Mouse (Mus musculus): ENCODE data around the gene 1700042G07Rik. TPM values are rescaled to one million over a fixed set of nuclear protein-coding genes. Genes with fewer than 3 reads are reported as not detected.

Gene 1700042G07Rik
- polyA plus RNA-seq, 1 experiment from 2014 or later: not detected

DNA sequence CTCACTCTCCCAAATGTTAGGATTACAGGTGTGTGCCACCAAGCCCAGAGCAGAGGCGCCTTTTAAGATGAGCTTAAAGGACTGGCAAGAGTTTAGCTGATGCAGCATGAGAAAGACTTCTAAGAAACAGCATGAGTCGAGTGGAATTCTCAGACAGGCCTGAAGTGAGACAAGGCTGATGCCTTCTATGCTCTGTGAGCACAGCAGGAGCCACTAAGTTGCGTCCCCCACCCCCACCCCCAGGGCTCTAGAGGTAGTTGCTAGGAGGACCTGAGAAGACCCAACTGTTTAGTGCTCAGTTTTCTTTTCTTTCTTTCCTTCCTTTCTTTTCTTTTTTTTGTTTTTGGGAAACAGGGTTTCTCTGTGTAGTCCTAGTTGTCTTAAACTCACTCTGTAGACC, 8.9 kb downstream of the 1700042G07Rik start:
- no peak overlapping the region for H3K27ac ChIP-seq (ENCODE audit: low read depth, low read length)
- no peaks in the 10 kb centered on the region for H3K4me1 ChIP-seq (replicated peaks; ENCODE audit: control insufficient read depth, insufficient read depth, low read length)
- 51% methylated on average over 3 of the region's 3 CpGs for WGBS
- H3K9me3 ChIP-seq (ENCODE audit: control insufficient read depth, low read length): no peaks in the 10 kb centered on the region
- H3K36me3 ChIP-seq (ENCODE audit: control insufficient read depth, insufficient read depth, low read length): no peaks in the 10 kb centered on the region
- DNase-seq (ENCODE audit: low spot score): no peak
- peaks cover 22% of the 10 kb centered on the region for H3K27me3 ChIP-seq (replicated peaks; ENCODE audit: control insufficient read depth, insufficient read depth, low read length)
- ATAC-seq (replicated peaks; ENCODE audit: low FRiP score): no peak
- no peak overlapping the region for H3K4me3 ChIP-seq (ENCODE audit: low read depth, low read length)
- no peak overlapping the region for H3K9ac ChIP-seq (ENCODE audit: low read depth, low read length)
- H3K4me2 ChIP-seq: no peak overlapping the region

DNA sequence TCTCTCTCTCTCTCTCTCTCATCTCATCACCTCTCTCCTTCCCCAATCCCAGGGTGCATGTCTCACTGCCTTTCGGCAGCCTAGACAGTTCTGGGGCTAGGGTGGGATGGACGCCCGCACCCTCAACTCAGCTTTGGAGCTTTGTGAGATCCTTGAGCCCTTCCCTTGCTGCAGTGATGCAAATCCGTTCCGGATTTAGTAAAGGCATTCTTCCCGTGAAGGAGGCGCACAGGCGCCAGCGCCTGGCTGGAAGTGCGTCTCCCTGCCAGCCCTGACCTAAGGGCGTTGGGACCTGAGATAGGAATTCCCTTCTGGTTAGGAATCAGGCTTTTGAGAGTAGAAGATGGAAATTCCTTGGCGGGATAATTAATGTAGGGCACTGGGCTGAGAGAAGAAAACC, 9.6 kb downstream of the 1700042G07Rik start:
- H3K27me3 ChIP-seq (replicated peaks; ENCODE audit: control insufficient read depth, insufficient read depth, low read length): peaks cover 22% of the 10 kb centered on the region
- peak overlapping the region; percentile 25 for H3K4me2 ChIP-seq
- 14% methylated on average over 12 of the region's 12 CpGs for WGBS
- DNase-seq (ENCODE audit: low spot score) (no peak), ATAC-seq (replicated peaks; ENCODE audit: low FRiP score) (no peak)
- H3K27ac ChIP-seq (ENCODE audit: low read depth, low read length): no peak overlapping the region
- H3K4me3 ChIP-seq (ENCODE audit: low read depth, low read length): no peak overlapping the region
- H3K4me1 ChIP-seq (replicated peaks; ENCODE audit: control insufficient read depth, insufficient read depth, low read length): no peaks in the 10 kb centered on the region
- no peaks in the 10 kb centered on the region for H3K9me3 ChIP-seq (ENCODE audit: control insufficient read depth, low read length)
- H3K9ac ChIP-seq (ENCODE audit: low read depth, low read length): 0 out of 2 replicates have a peak overlapping the region, but pooled peaks have one; percentile 12
- H3K36me3 ChIP-seq (ENCODE audit: control insufficient read depth, insufficient read depth, low read length): no peaks in the 10 kb centered on the region

- Histone ChIP-seq H3K4me1 (replicated peaks; ENCODE audit: control insufficient read depth, insufficient read depth, low read length) (no peaks in the 10 kb centered on the region), H3K9me3 (ENCODE audit: control insufficient read depth, low read length) (no peaks in the 10 kb centered on the region), H3K9ac (ENCODE audit: low read depth, low read length) (no peak overlapping the region), H3K4me2 (no peak overlapping the region), H3K4me3 (ENCODE audit: low read depth, low read length) (no peak overlapping the region), H3K27me3 (replicated peaks; ENCODE audit: control insufficient read depth, insufficient read depth, low read length) (peaks cover 20% of the 10 kb centered on the region), H3K36me3 (ENCODE audit: control insufficient read depth, insufficient read depth, low read length) (no peaks in the 10 kb centered on the region), H3K27ac (ENCODE audit: low read depth, low read length) (no peak overlapping the region)
- WGBS: 74% methylated on average over 4 of the region's 4 CpGs
- no peak for ATAC-seq (replicated peaks; ENCODE audit: low FRiP score)
- no peak for DNase-seq (ENCODE audit: low spot score)
Observed at GRCm38 (mm10) chr4:116185083-116185482, 11.9 kb downstream of the 1700042G07Rik start.

- Histone ChIP-seq H3K4me2 (no peak overlapping the region), H3K4me3 (ENCODE audit: low read depth, low read length) (no peak overlapping the region), H3K4me1 (replicated peaks; ENCODE audit: control insufficient read depth, insufficient read depth, low read length) (peaks cover 12% of the 10 kb centered on the region), H3K9me3 (ENCODE audit: control insufficient read depth, low read length) (no peaks in the 10 kb centered on the region), H3K27ac (ENCODE audit: low read depth, low read length) (no peak overlapping the region), H3K27me3 (replicated peaks; ENCODE audit: control insufficient read depth, insufficient read depth, low read length) (no peaks in the 10 kb centered on the region), H3K9ac (ENCODE audit: low read depth, low read length) (no peak overlapping the region), H3K36me3 (ENCODE audit: control insufficient read depth, insufficient read depth, low read length) (no peaks in the 10 kb centered on the region)
- ATAC-seq (replicated peaks; ENCODE audit: low FRiP score) (no peak), DNase-seq (ENCODE audit: low spot score) (no peak)
- 56% methylated on average over 4 of the region's 4 CpGs for WGBS
Observed at GRCm38 (mm10) chr4:116192286-116192835, 19.2 kb downstream of the 1700042G07Rik start.

DNA sequence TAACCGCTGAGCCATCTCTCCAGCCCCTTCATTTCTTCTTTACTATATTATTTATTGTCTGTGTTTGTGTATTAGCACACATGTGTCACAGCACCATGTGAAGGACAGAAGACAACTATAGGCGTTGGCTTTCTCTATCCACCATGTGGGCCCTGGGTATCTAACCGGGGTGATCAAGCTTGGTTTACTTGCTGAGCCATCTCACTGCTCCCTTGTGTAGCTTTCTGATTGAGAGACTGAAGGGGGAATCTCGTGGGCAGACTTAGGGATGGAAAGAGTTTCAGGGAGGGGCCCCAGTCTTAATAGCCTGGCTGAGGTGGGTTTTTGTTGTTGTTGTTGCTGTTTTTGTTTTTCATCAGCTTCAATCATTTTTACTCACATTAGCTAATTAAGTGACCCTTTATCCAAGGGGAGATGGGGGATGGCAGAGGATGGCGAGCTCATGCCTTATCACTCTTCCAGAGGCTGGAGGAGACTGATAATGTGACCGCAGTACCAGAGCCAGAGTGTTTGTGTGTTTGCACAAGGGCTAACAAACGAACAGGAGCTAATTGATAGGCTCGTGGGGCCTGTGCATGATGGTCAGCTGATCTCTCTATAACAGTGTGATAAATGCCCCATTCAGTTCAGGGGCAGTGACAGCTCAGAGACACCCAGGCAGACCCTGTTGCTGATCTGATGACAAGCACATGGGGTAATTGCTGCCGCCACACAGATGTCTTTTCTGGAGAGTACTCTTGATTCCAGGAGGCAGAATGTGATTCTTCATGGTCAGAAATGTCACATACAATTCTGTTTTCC, 20.6 kb downstream of the 1700042G07Rik start:
- Histone ChIP-seq H3K27me3 (replicated peaks; ENCODE audit: control insufficient read depth, insufficient read depth, low read length) (no peaks in the 10 kb centered on the region), H3K4me3 (ENCODE audit: low read depth, low read length) (no peak overlapping the region), H3K4me1 (replicated peaks; ENCODE audit: control insufficient read depth, insufficient read depth, low read length) (peaks cover 12% of the 10 kb centered on the region), H3K27ac (ENCODE audit: low read depth, low read length) (peak overlapping the region; percentile 81), H3K4me2 (peak overlapping the region; percentile 32; the same call in 1 of the 2 replicates), H3K36me3 (ENCODE audit: control insufficient read depth, insufficient read depth, low read length) (no peaks in the 10 kb centered on the region), H3K9me3 (ENCODE audit: control insufficient read depth, low read length) (no peaks in the 10 kb centered on the region), H3K9ac (ENCODE audit: low read depth, low read length) (no peak overlapping the region; the same call in 1 of the 2 replicates)
- ATAC-seq (replicated peaks; ENCODE audit: low FRiP score) (peak; percentile 98), DNase-seq (ENCODE audit: low spot score) (peak; percentile 49)
- 26% methylated on average over 9 of the region's 9 CpGs for WGBS

- ATAC-seq (replicated peaks; ENCODE audit: low FRiP score) (no peak), DNase-seq (ENCODE audit: low spot score) (no peak)
- peaks cover 9% of the 10 kb centered on the region for H3K4me1 ChIP-seq (replicated peaks; ENCODE audit: control insufficient read depth, insufficient read depth, low read length)
- no peak overlapping the region for H3K4me3 ChIP-seq (ENCODE audit: low read depth, low read length)
- no peak overlapping the region for H3K9ac ChIP-seq (ENCODE audit: low read depth, low read length)
- no peak overlapping the region for H3K27ac ChIP-seq (ENCODE audit: low read depth, low read length)
- no peaks in the 10 kb centered on the region for H3K27me3 ChIP-seq (replicated peaks; ENCODE audit: control insufficient read depth, insufficient read depth, low read length)
- no peak overlapping the region for H3K4me2 ChIP-seq
- WGBS: 56% methylated on average over 2 of the region's 2 CpGs
- no peaks in the 10 kb centered on the region for H3K9me3 ChIP-seq (ENCODE audit: control insufficient read depth, low read length)
- no peaks in the 10 kb centered on the region for H3K36me3 ChIP-seq (ENCODE audit: control insufficient read depth, insufficient read depth, low read length)
Observed at GRCm38 (mm10) chr4:116198422-116198821, 25.2 kb downstream of the 1700042G07Rik start.

DNA sequence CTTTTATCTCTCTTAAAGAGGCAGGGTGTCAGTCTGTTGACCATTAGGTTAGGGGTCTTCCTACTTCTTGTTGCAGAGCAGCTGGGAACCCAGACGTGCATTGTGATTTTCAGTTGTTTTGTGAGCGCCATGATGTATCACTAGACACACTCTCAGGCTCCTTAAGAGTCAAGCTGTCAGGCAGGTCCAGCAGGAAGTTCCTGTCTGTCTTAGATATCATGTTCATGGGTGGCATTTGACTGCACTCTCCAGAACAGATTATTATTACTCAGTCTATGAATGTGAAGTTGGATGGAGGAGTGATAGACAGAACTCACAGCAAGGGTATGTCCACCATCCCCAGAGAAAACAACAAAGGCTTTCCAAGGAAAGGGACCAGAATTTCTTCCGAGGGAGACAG, 31.2 kb downstream of the 1700042G07Rik start:
- no peak overlapping the region for H3K4me3 ChIP-seq (ENCODE audit: low read depth, low read length)
- no peaks in the 10 kb centered on the region for H3K4me1 ChIP-seq (replicated peaks; ENCODE audit: control insufficient read depth, insufficient read depth, low read length)
- H3K27me3 ChIP-seq (replicated peaks; ENCODE audit: control insufficient read depth, insufficient read depth, low read length): no peaks in the 10 kb centered on the region
- H3K27ac ChIP-seq (ENCODE audit: low read depth, low read length): no peak overlapping the region
- 49% methylated on average over 3 of the region's 3 CpGs for WGBS
- H3K9me3 ChIP-seq (ENCODE audit: control insufficient read depth, low read length): no peaks in the 10 kb centered on the region
- ATAC-seq (replicated peaks; ENCODE audit: low FRiP score) (no peak), DNase-seq (ENCODE audit: low spot score) (no peak)
- no peaks in the 10 kb centered on the region for H3K36me3 ChIP-seq (ENCODE audit: control insufficient read depth, insufficient read depth, low read length)
- H3K4me2 ChIP-seq: no peak overlapping the region
- H3K9ac ChIP-seq (ENCODE audit: low read depth, low read length): no peak overlapping the region

DNA sequence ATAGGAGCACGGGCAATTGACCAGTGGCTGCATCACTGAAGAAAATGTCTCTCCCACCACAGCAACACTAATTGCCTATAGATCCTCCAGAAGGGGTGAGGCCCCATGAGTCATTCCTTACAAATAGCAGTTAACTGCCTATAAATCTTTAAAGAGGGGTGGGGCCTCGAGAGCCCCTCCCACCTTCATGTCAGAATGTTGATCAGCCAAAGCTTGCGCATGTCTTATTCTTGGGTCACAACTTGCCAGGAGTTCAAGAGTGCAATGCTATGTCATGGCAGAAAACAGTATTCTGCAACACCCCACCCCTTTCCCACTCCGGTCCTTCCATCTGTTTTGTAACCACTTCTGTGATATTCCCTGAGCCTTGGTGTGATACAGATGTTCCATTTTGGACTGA, 33.4 kb downstream of the 1700042G07Rik start:
- DNase-seq (ENCODE audit: low spot score) (no peak), ATAC-seq (replicated peaks; ENCODE audit: low FRiP score) (no peak)
- Histone ChIP-seq H3K27me3 (replicated peaks; ENCODE audit: control insufficient read depth, insufficient read depth, low read length) (no peaks in the 10 kb centered on the region), H3K4me2 (no peak overlapping the region), H3K9ac (ENCODE audit: low read depth, low read length) (no peak overlapping the region), H3K36me3 (ENCODE audit: control insufficient read depth, insufficient read depth, low read length) (no peaks in the 10 kb centered on the region), H3K4me1 (replicated peaks; ENCODE audit: control insufficient read depth, insufficient read depth, low read length) (no peaks in the 10 kb centered on the region), H3K27ac (ENCODE audit: low read depth, low read length) (no peak overlapping the region), H3K4me3 (ENCODE audit: low read depth, low read length) (no peak overlapping the region), H3K9me3 (ENCODE audit: control insufficient read depth, low read length) (no peaks in the 10 kb centered on the region)
- WGBS: 83% methylated on average over 4 of the region's 4 CpGs

DNA sequence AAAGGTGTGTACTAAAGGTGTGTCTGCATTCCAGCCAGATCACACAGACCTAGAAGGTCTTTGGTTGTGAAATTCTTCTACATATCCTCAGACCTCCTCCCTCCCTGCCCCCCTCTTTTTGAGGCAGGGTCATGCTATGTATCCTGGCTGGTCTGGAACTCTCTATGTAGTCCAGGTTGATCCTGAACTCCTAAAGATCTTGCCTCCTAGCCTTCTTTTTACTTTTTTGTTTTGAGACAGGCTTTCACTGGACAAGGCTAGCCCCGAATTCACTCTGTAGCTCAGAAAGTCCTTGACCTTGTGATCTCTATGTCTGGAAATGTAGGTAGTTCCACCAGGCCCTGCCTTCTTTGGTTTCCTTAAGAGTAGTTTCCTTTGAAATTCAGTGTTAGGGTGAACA, 35.7 kb downstream of the 1700042G07Rik start:
- Histone ChIP-seq H3K4me3 (ENCODE audit: low read depth, low read length) (no peak overlapping the region), H3K27me3 (replicated peaks; ENCODE audit: control insufficient read depth, insufficient read depth, low read length) (no peaks in the 10 kb centered on the region), H3K9me3 (ENCODE audit: control insufficient read depth, low read length) (no peaks in the 10 kb centered on the region), H3K9ac (ENCODE audit: low read depth, low read length) (no peak overlapping the region), H3K4me1 (replicated peaks; ENCODE audit: control insufficient read depth, insufficient read depth, low read length) (no peaks in the 10 kb centered on the region), H3K27ac (ENCODE audit: low read depth, low read length) (no peak overlapping the region), H3K36me3 (ENCODE audit: control insufficient read depth, insufficient read depth, low read length) (no peaks in the 10 kb centered on the region), H3K4me2 (no peak overlapping the region)
- WGBS: 76% methylated on average over 1 of the region's 1 CpGs
- DNase-seq (ENCODE audit: low spot score): no peak
- ATAC-seq (replicated peaks; ENCODE audit: low FRiP score): no peak

All from liver, embryonic 11.5 days (tissue).